Mouse (Mus musculus): ENCODE results near the gene Tarbp2.

DNA sequence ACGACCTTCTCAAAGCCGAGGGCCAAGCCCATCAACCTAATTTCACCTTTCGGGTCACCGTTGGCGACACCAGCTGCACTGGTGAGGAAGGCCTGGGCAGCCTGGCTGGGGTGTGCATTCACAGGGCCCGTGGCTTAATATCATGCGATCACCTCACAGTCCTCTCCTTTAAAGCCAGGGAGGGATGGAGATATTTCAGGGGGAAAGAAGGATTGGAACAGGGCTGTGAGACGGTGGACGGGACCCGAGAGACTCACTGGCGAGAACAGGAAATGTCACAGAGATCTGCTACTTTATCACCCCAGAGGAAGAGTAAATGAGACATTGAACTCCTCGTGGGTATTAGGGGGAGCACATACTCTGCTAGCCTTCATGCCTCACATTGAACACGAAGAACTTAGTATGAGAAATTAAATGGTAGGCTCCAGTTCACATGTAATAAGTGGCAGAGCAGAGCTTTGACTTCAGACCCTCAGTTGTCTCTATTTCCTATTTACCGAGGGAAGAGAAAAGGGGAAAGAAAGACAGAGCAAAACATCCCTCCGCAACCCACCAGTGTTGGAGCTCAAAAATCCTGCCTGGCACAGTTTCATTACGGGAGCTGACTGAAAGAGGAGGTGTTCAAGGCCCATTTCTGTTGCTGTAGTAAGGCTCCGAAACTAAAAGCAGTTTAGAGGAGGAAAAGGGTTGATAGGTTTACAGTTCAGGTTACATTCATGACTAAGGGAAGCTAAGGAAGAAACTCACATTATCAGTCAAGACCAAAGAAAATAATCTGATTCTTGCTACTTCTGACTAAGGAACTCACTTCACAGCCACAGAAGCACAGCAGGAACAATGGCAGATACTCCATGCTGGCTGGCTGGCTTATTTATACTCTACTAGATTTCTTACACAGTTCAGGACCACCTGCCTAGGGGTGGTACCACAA is 1.5 kb downstream of the Tarbp2 start:
- TF ChIP-seq CTCF (IDR thresholded peaks at IDR 0.05; ENCODE audit: control insufficient read depth, insufficient read depth, insufficient replicate concordance, low read depth, low read length) (no peak), POLR2A (IDR thresholded peaks at IDR 0.05; ENCODE audit: control insufficient read depth, low read depth, low read length) (no peak)
